Mouse (Mus musculus) spleen, adult 2 months (tissue): ENCODE results near the gene 9330182O14Rik.

ENCODE experiments used
- CTCF ChIP-seq: fragments of 200-500 bp; IDR thresholded peaks from 2 replicates; pipeline ENCODE4 v1.5.1; 2011; ENCODE audit warnings: mild to moderate bottlenecking, inconsistent platforms; ENCODE audit not compliant: insufficient read depth, insufficient read length, insufficient replicate concordance; ENCODE audit errors: extremely low read depth
- POLR2A ChIP-seq: fragments of 200-500 bp; IDR thresholded peaks from 2 replicates; pipeline ENCODE4 v1.6.1; 2011; ENCODE audit warnings: low read depth, low read length, inconsistent platforms

DNA sequence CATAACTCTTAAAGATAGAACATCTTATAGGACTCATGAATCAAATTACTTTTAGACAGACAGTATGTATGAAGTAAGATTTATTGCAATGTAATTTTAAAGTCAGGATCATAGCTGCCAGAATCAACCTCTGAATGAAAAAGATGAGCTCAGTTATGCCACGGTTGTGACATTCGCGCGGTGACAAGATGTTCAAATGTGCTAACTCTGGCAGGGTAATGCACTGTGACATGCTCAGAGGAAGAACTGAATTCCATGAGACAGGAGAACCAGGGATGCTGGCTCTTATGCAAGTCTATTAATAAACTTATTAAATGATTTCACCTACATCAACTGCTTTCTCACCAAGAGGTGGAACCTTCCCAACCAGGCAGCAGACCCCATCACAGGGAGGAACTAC lies 28.5 kb upstream of the 9330182O14Rik start:
- TF ChIP-seq CTCF, result no peak
- TF ChIP-seq POLR2A, result no peak
